Mouse (Mus musculus): ENCODE results near the gene Olfr902.

GRCm38 (mm10) chr9:38447352-38447751, at the start of gene Olfr902:
- no peak for TF ChIP-seq CTCF (IDR thresholded peaks at IDR 0.05; ENCODE audit: low read depth, low read length)
- TF ChIP-seq POLR2A (IDR thresholded peaks at IDR 0.05; ENCODE audit: borderline replicate concordance, low read depth, low read length): no peak

Data from bone marrow macrophage, adult 2 months (primary cell).